In the genomic region with DNA sequence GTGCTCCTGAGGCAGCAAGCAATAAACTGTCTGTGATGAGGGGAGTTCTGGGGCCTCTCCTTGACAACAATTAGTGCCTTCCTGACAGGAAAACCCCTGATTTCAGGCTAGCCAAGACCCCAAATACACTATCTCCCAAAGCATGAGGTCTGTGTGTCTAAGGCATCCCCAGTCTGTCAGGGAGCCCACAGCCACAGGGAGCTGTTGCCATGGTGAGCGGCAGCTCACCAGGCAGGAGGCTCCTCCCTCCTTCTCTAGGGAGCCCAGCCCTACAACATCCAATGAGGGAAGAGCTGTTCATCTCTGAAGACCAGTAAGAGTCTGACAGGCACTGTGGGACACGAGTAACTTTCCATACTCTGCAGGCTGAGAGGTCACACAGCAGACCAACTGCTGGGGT, we compare ENCODE assay signal across 8 mouse cellular contexts. TPM values are rescaled to one million over a fixed set of nuclear protein-coding genes. Genes with fewer than 3 reads are reported as not detected.
A peak's percentile ranks its signal among the peaks of the same experiment; 100 is the strongest.
DNase-seq lines count a peak whose midpoint lies in the region; ATAC-seq and TF ChIP-seq lines count a peak whose summit lies in the region.

No protein-coding gene starts in this region.

- no peak overlapping the region for H3K4me3 ChIP-seq in heart, adult 2 months
- H3K4me3 ChIP-seq in cortical plate, adult 2 months (ENCODE audit: insufficient read depth, low read length): no peak overlapping the region; the same call in 1 of the 2 replicates
- H3K4me3 ChIP-seq in heart, postnatal 0 days (ENCODE audit: low read depth, low read length): no peak overlapping the region
- H3K4me3 ChIP-seq in midbrain, postnatal 0 days (ENCODE audit: low read depth, low read length): no peak overlapping the region

- 0 out of 2 replicates have a peak overlapping the region, but pooled peaks have one; percentile 5 for H3K9ac ChIP-seq in heart, adult 2 months (ENCODE audit: low read depth, low read length)
- no peak overlapping the region for H3K9ac ChIP-seq in heart, postnatal 0 days (replicated peaks; ENCODE audit: low read depth, low read length)
- no peak overlapping the region for H3K9ac ChIP-seq in midbrain, postnatal 0 days (replicated peaks; ENCODE audit: low read length, poor library complexity, severe bottlenecking)

- H3K4me2 ChIP-seq in heart, postnatal 0 days (ENCODE audit: low read depth, low read length): peak overlapping the region; percentile 41
- H3K4me2 ChIP-seq in midbrain, postnatal 0 days (ENCODE audit: low read depth, low read length, poor library complexity, severe bottlenecking): peak overlapping the region; percentile 30

- no peaks in the 10 kb centered on the region for H3K9me3 ChIP-seq in heart, postnatal 0 days (replicated peaks; ENCODE audit: control insufficient read depth, low read length)
- no peaks in the 10 kb centered on the region for H3K9me3 ChIP-seq in midbrain, postnatal 0 days (ENCODE audit: low read length)

- no peaks in the 10 kb centered on the region for H3K36me3 ChIP-seq in heart, adult 2 months (ENCODE audit: control insufficient read depth, insufficient read depth, low read length)
- no peaks in the 10 kb centered on the region for H3K36me3 ChIP-seq in heart, postnatal 0 days (replicated peaks; ENCODE audit: control insufficient read depth, insufficient read depth, low read length)
- H3K36me3 ChIP-seq in midbrain, postnatal 0 days (ENCODE audit: insufficient read depth, low read length): no peaks in the 10 kb centered on the region

- ATAC-seq in heart, postnatal 0 days (ENCODE audit: insufficient read depth, low read depth): peak; percentile 66
- ATAC-seq in midbrain, postnatal 0 days (ENCODE audit: low FRiP score): peak; percentile 86

- H3K79me2 ChIP-seq in heart, adult 2 months (replicated peaks; ENCODE audit: control insufficient read depth, insufficient read depth, low read length): no peaks in the 10 kb centered on the region

- peak; percentile 52 to 62 for DNase-seq in heart, adult 2 months
- DNase-seq in heart, postnatal 25 days (ENCODE audit: low spot score): no peak
- DNase-seq in heart, postnatal 0 days (ENCODE audit: low spot score): peak; percentile 58
- peak; percentile 82 for DNase-seq in midbrain, postnatal 0 days (ENCODE audit: low spot score)
- DNase-seq in ovary, postnatal 14 days (ENCODE audit: low spot score): no peak
- no peak for DNase-seq in spleen, adult 12 weeks (ENCODE audit: low spot score)
- DNase-seq in kidney, postnatal 36 days: no peak

- no peak for TF ChIP-seq POLR2A in heart, adult 2 months (IDR thresholded peaks at IDR 0.05; ENCODE audit: insufficient read depth, low read depth, low read length)
- peak; percentile 86 for TF ChIP-seq POLR2A in cortical plate, adult 2 months (IDR thresholded peaks at IDR 0.05; ENCODE audit: extremely low read depth, insufficient read depth, low read length)

- TF ChIP-seq EP300 in heart, adult 2 months (IDR thresholded peaks at IDR 0.05; ENCODE audit: insufficient read depth, low read depth, low read length): no peak
- no peak for TF ChIP-seq EP300 in heart, postnatal 0 days (IDR thresholded peaks at IDR 0.05; ENCODE audit: low read depth)

- peaks cover 13% of the 10 kb centered on the region for H3K4me1 ChIP-seq in heart, adult 2 months (ENCODE audit: control insufficient read depth, insufficient read depth, low read length)
- H3K4me1 ChIP-seq in cortical plate, adult 2 months (ENCODE audit: control insufficient read depth, insufficient read depth, low read length): peaks cover 14% of the 10 kb centered on the region
- H3K4me1 ChIP-seq in heart, postnatal 0 days (ENCODE audit: control insufficient read depth, insufficient read depth): peaks cover 38% of the 10 kb centered on the region
- peaks cover 35% of the 10 kb centered on the region for H3K4me1 ChIP-seq in midbrain, postnatal 0 days (ENCODE audit: insufficient read depth, low read length)

- TF ChIP-seq CTCF in heart, adult 2 months (IDR thresholded peaks at IDR 0.05): no peak
- no peak for TF ChIP-seq CTCF in cortical plate, adult 2 months (IDR thresholded peaks at IDR 0.05; ENCODE audit: extremely low read depth, insufficient read depth, low read length)
- TF ChIP-seq CTCF in heart, postnatal 0 days (IDR thresholded peaks at IDR 0.05; ENCODE audit: low read depth): no peak
- no peak for TF ChIP-seq CTCF in midbrain, postnatal 0 days (IDR thresholded peaks at IDR 0.05)

- H3K27ac ChIP-seq in heart, adult 2 months: peak overlapping the region; percentile 96
- peak overlapping the region; percentile 96 for H3K27ac ChIP-seq in cortical plate, adult 2 months (ENCODE audit: insufficient read depth, low read length)
- H3K27ac ChIP-seq in heart, postnatal 0 days (ENCODE audit: low read depth): peak overlapping the region; percentile 86
- H3K27ac ChIP-seq in midbrain, postnatal 0 days (ENCODE audit: low read depth, low read length): peak overlapping the region; percentile 93

- intact Hi-C loops in heart, adult 2 months (cut with DNase I): loop anchor here (10.0 kb wide), 1 partner anchor 435 kb away; a partner anchor contains a TSS
- intact Hi-C loops in heart, postnatal 25 days (cut with DNase I): loop anchor here (2.0 kb wide), 1 partner anchor 23 kb away; no protein-coding TSS in a partner anchor

- 21% methylated on average over 2 of the region's 2 CpGs for WGBS in heart, adult 2 months
- WGBS in heart, postnatal 0 days: 3% methylated on average over 2 of the region's 2 CpGs
- 3% methylated on average over 2 of the region's 2 CpGs for WGBS in midbrain, postnatal 0 days

- H3K27me3 ChIP-seq in heart, adult 2 months (ENCODE audit: control insufficient read depth, insufficient read depth, low read length): peaks cover 3% of the 10 kb centered on the region; the same call in 1 of the 2 replicates
- H3K27me3 ChIP-seq in heart, postnatal 0 days (ENCODE audit: control insufficient read depth, insufficient read depth, low read length): peaks cover 13% of the 10 kb centered on the region; the same call in 1 of the 2 replicates
- H3K27me3 ChIP-seq in midbrain, postnatal 0 days (ENCODE audit: insufficient read depth, low read length): no peaks in the 10 kb centered on the region

RNA-seq across cellular contexts. Expression of a gene that starts 3.0 kb away (rescaled TPM):
- 1,000 to 10,000 TPM; 1,434 to 1,646 TPM for total RNA-seq in heart, adult 2 months (2021)
- 1,031 and 1,150 TPM in 2 replicates for polyA plus RNA-seq in heart, adult 2 months (2012; rRNA removed)
- 1,000 to 10,000 TPM; 1,438 to 1,541 TPM for total RNA-seq in heart, postnatal 25 days (2021)
- polyA plus RNA-seq in cortical plate, adult 2 months (2012; rRNA removed): 1,125 and 1,195 TPM in 2 replicates
- 263 and 291 TPM in 2 replicates for total RNA-seq in heart, postnatal 0 days (2014; rRNA removed; ENCODE audit: low replicate concordance)
- polyA plus RNA-seq in heart, postnatal 0 days (2015; fragmentation: Nextera tagmentation; extraction: Ambion mirVana): 19.9 and 21.6 TPM in 2 replicates
- 321 and 367 TPM in 2 replicates for total RNA-seq in midbrain, postnatal 0 days (2014; rRNA removed)
- 23.1 and 23.3 TPM in 2 replicates for polyA plus RNA-seq in midbrain, postnatal 0 days (2015; fragmentation: Nextera tagmentation; extraction: Ambion mirVana)

RNA-seq across cellular contexts. Expression of a gene that starts 24.7 kb away (rescaled TPM):
- total RNA-seq in heart, adult 2 months (2021): under 1 TPM in 1 of 2 experiments, not detected in 1; 0.05 TPM
- 0.23 TPM in 2 replicates for polyA plus RNA-seq in heart, adult 2 months (2012; rRNA removed)
- total RNA-seq in heart, postnatal 25 days (2021): under 1 TPM in 1 of 2 experiments, not detected in 1; 0.22 TPM
- polyA plus RNA-seq in cortical plate, adult 2 months (2012; rRNA removed): 171 and 180 TPM in 2 replicates
- total RNA-seq in heart, postnatal 0 days (2014; rRNA removed; ENCODE audit: low replicate concordance): 0.04 and 0.08 TPM in 2 replicates
- polyA plus RNA-seq in heart, postnatal 0 days (2015; fragmentation: Nextera tagmentation; extraction: Ambion mirVana): not detected in 2 replicates
- 134 and 162 TPM in 2 replicates for total RNA-seq in midbrain, postnatal 0 days (2014; rRNA removed)
- polyA plus RNA-seq in midbrain, postnatal 0 days (2015; fragmentation: Nextera tagmentation; extraction: Ambion mirVana): 33.8 and 40.6 TPM in 2 replicates

RNA-seq across cellular contexts. Expression of a gene that starts 27.3 kb away (rescaled TPM):
- total RNA-seq in heart, adult 2 months (2021): 10 to 100 TPM; 47.5 to 57.7 TPM
- polyA plus RNA-seq in heart, adult 2 months (2012; rRNA removed): 81.2 and 82.4 TPM in 2 replicates
- total RNA-seq in heart, postnatal 25 days (2021): 10 to 100 TPM; 52.0 to 55.5 TPM
- 115 and 128 TPM in 2 replicates for polyA plus RNA-seq in cortical plate, adult 2 months (2012; rRNA removed)
- total RNA-seq in heart, postnatal 0 days (2014; rRNA removed; ENCODE audit: low replicate concordance): 154 and 155 TPM in 2 replicates
- polyA plus RNA-seq in heart, postnatal 0 days (2015; fragmentation: Nextera tagmentation; extraction: Ambion mirVana): 145 and 157 TPM in 2 replicates
- 268 and 323 TPM in 2 replicates for total RNA-seq in midbrain, postnatal 0 days (2014; rRNA removed)
- polyA plus RNA-seq in midbrain, postnatal 0 days (2015; fragmentation: Nextera tagmentation; extraction: Ambion mirVana): 365 and 367 TPM in 2 replicates

RNA-seq across cellular contexts. Expression of a gene that starts 42.8 kb away (rescaled TPM):
- total RNA-seq in heart, adult 2 months (2021): under 1 TPM in 1 of 2 experiments, not detected in 1; 0.07 TPM
- 0.03 TPM in 1 of 2 replicates, not detected in the other for polyA plus RNA-seq in heart, adult 2 months (2012; rRNA removed)
- total RNA-seq in heart, postnatal 25 days (2021): not detected
- polyA plus RNA-seq in cortical plate, adult 2 months (2012; rRNA removed): 0.04 and 0.10 TPM in 2 replicates
- total RNA-seq in heart, postnatal 0 days (2014; rRNA removed; ENCODE audit: low replicate concordance): not detected in 2 replicates
- not detected in 2 replicates for polyA plus RNA-seq in heart, postnatal 0 days (2015; fragmentation: Nextera tagmentation; extraction: Ambion mirVana)
- total RNA-seq in midbrain, postnatal 0 days (2014; rRNA removed): 0.09 TPM in 1 of 2 replicates, not detected in the other
- polyA plus RNA-seq in midbrain, postnatal 0 days (2015; fragmentation: Nextera tagmentation; extraction: Ambion mirVana): not detected in 2 replicates

RNA-seq across cellular contexts. Expression of a gene that starts 53.2 kb away (rescaled TPM):
- under 1 TPM; 0.44 to 0.59 TPM for total RNA-seq in heart, adult 2 months (2021)
- polyA plus RNA-seq in heart, adult 2 months (2012; rRNA removed): 0.59 and 1.3 TPM in 2 replicates
- total RNA-seq in heart, postnatal 25 days (2021): under 1 TPM; 0.25 to 0.42 TPM
- polyA plus RNA-seq in cortical plate, adult 2 months (2012; rRNA removed): 0.50 and 0.53 TPM in 2 replicates
- total RNA-seq in heart, postnatal 0 days (2014; rRNA removed; ENCODE audit: low replicate concordance): 0.04 TPM in 1 of 2 replicates, not detected in the other
- 0.08 and 0.10 TPM in 2 replicates for polyA plus RNA-seq in heart, postnatal 0 days (2015; fragmentation: Nextera tagmentation; extraction: Ambion mirVana)
- total RNA-seq in midbrain, postnatal 0 days (2014; rRNA removed): 0.11 TPM in 1 of 2 replicates, not detected in the other
- polyA plus RNA-seq in midbrain, postnatal 0 days (2015; fragmentation: Nextera tagmentation; extraction: Ambion mirVana): 0.10 and 0.21 TPM in 2 replicates

Comparison
In these comparisons a context has a peak if more than half of its experiments do, and no peak if none do; other contexts are left out.
1. DNase-seq: peak in heart, adult 2 months (2 of 2), heart, postnatal 0 days (single experiment) and midbrain, postnatal 0 days (single experiment); none in heart, postnatal 25 days (single experiment), ovary, postnatal 14 days (single experiment), spleen, adult 12 weeks (single experiment) and kidney, postnatal 36 days (0 of 2).
2. RNA of a gene that starts 24.7 kb away (total RNA-seq): 134 to 162 TPM in midbrain, postnatal 0 days; 0.22 TPM in heart, postnatal 25 days, 0.05 TPM in heart, adult 2 months and 0.04 to 0.08 TPM in heart, postnatal 0 days; every median in the first group is over 100 times any median in the second.
3. Peak in every context shown above with its lines, with median percentiles within 50 percentile points of each other: H3K27ac ChIP-seq.